Mouse (Mus musculus): ENCODE results near the gene Dock8. TPM values are rescaled to one million over a fixed set of nuclear protein-coding genes. Genes with fewer than 3 reads are reported as not detected.

The Dock8 gene
- total and polyA plus RNA-seq, 3 experiments: 16.1 to 30.1 TPM; not detected in 1

DNA sequence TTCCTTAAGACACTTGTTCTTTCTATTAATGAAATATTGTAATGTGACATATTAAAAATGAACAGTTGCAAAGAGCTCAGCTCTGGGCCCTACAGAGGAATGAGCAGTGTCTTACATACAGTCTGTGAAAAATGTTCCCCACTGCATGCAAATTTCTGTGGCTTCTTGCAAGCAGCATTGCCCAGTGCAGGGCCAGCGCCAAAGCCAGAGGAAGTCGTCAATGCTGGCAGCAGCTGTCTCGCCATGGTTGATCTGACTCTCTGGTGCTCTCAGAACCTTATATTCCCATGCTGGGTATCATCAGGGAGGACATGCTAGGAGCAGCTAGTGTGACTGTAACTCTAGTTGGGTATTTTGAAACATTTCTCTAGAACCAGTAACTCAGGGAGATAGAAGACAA, 3.5 kb downstream of the Dock8 start:
- Histone ChIP-seq H3K27me3 (ENCODE audit: control insufficient read depth in 1 of 2, insufficient read depth in 2 of 2, low read length in 2 of 2) (no peaks in the 10 kb centered on the region), H3K79me2 (ENCODE audit: control insufficient read depth, insufficient read depth, low read length, poor library complexity) (peaks cover 5% of the 10 kb centered on the region), H3K9me3 (replicated peaks; ENCODE audit: insufficient read depth, low read length) (no peaks in the 10 kb centered on the region), H3K9ac (ENCODE audit: control insufficient read depth, low read depth, low read length, poor library complexity, severe bottlenecking) (no peak overlapping the region), H3K4me1 (ENCODE audit: control insufficient read depth in 1 of 2, insufficient read depth in 2 of 2, low read length in 2 of 2) (peaks cover 6 to 7% of the 10 kb centered on the region in 2 experiments; a peak in 3 of 4 replicates), H3K27ac (ENCODE audit: control insufficient read depth, low read depth, low read length) (no peak overlapping the region), H3K4me3 (ENCODE audit: control insufficient read depth in 1 of 2, insufficient read depth in 1 of 2, low read depth in 2 of 2, low read length in 2 of 2) (no peak overlapping the region), H3K36me3 (ENCODE audit: control insufficient read depth in 1 of 2, insufficient read depth in 2 of 2, low read length in 2 of 2) (peaks cover 0 to 10% of the 10 kb centered on the region in 2 experiments; a peak in 2 of 4 replicates)
- no peak for DNase-seq (ENCODE audit: low read depth, low spot score)
- no peak for TF ChIP-seq POLR2AphosphoS2 (IDR thresholded peaks at IDR 0.05; ENCODE audit: low read length)
- TF ChIP-seq UBTF (IDR thresholded peaks at IDR 0.05; ENCODE audit: borderline replicate concordance, insufficient read depth, low read depth, low read length): no peak
- no peak for TF ChIP-seq EP300 (IDR thresholded peaks at IDR 0.05; ENCODE audit: low read depth in 1 of 2, low read length in 2 of 2)
- no peak for TF ChIP-seq RAD21 (IDR thresholded peaks at IDR 0.05; ENCODE audit: low read depth, low read length)
- no peak for TF ChIP-seq SMC3 (IDR thresholded peaks at IDR 0.05; ENCODE audit: low read depth, low read length)
- TF ChIP-seq MAX (IDR thresholded peaks at IDR 0.05; ENCODE audit: low read length): no peak
- no peak for TF ChIP-seq POLR2A (IDR thresholded peaks at IDR 0.05; ENCODE audit: control insufficient read depth in 1 of 2, insufficient read depth in 1 of 2, low read depth in 1 of 2, low read length in 2 of 2, poor library complexity in 1 of 2)
- TF ChIP-seq CHD1 (IDR thresholded peaks at IDR 0.05; ENCODE audit: low read depth, low read length): no peak
- no peak for TF ChIP-seq MYC (IDR thresholded peaks at IDR 0.05; ENCODE audit: low read depth, low read length)
- no peak for TF ChIP-seq TBP (IDR thresholded peaks at IDR 0.05; ENCODE audit: low read depth, low read length)
- no peak for TF ChIP-seq MXI1 (IDR thresholded peaks at IDR 0.05; ENCODE audit: low read depth, low read length)
- TF ChIP-seq ZMIZ1 (IDR thresholded peaks at IDR 0.05; ENCODE audit: low read depth, low read length): no peak

DNA sequence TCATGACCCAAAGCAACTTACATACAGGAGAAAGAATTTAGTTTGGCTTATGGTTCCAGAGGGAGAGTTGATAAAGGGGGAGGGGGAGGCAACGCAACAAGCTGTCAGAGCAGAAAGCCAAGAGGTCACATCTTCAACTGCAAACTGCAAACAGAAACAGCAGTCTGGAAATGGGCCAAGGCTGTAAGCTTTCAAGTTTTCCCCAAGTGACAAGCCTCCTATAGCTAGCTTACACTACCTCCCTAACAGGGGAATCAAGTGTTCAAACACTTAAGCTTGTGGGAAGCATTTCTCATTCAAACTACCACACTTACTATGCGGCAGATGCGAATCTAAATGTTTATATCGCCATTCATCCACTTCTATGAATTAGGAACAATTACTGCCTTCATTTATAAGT, 4.5 kb downstream of the Dock8 start:
- H3K27ac ChIP-seq (ENCODE audit: control insufficient read depth, low read depth, low read length): no peak overlapping the region
- peaks cover 5% of the 10 kb centered on the region for H3K79me2 ChIP-seq (ENCODE audit: control insufficient read depth, insufficient read depth, low read length, poor library complexity)
- TF ChIP-seq TBP (IDR thresholded peaks at IDR 0.05; ENCODE audit: low read depth, low read length) (no peak), SMC3 (IDR thresholded peaks at IDR 0.05; ENCODE audit: low read depth, low read length) (no peak), RAD21 (IDR thresholded peaks at IDR 0.05; ENCODE audit: low read depth, low read length) (no peak), ZNF384 (IDR thresholded peaks at IDR 0.05; ENCODE audit: low read depth, low read length) (no peak), GATA1 (IDR thresholded peaks at IDR 0.05; ENCODE audit: low read depth, low read length) (no peak), USF2 (IDR thresholded peaks at IDR 0.05; ENCODE audit: borderline replicate concordance in 1 of 2, insufficient read depth in 1 of 2, low read depth in 1 of 2, low read length in 2 of 2) (no peak), MXI1 (IDR thresholded peaks at IDR 0.05; ENCODE audit: low read depth, low read length) (no peak), MAFK (IDR thresholded peaks at IDR 0.05; ENCODE audit: borderline replicate concordance, low read depth, low read length) (no peak), UBTF (IDR thresholded peaks at IDR 0.05; ENCODE audit: borderline replicate concordance, insufficient read depth, low read depth, low read length) (no peak), RCOR1 (IDR thresholded peaks at IDR 0.05; ENCODE audit: low read depth, low read length) (no peak), SIN3A (IDR thresholded peaks at IDR 0.05; ENCODE audit: low read length) (no peak), BHLHE40 (IDR thresholded peaks at IDR 0.05; ENCODE audit: borderline replicate concordance, low read depth, low read length) (no peak), MAZ (IDR thresholded peaks at IDR 0.05; ENCODE audit: low read depth, low read length) (no peak), TAL1 (IDR thresholded peaks at IDR 0.05; ENCODE audit: low read length) (no peak), JUND (IDR thresholded peaks at IDR 0.05; ENCODE audit: low read depth, low read length) (no peak), MYC (IDR thresholded peaks at IDR 0.05; ENCODE audit: low read depth, low read length) (no peak), NELFE (IDR thresholded peaks at IDR 0.05; ENCODE audit: low read depth, low read length) (no peak), ZC3H11A (IDR thresholded peaks at IDR 0.05; ENCODE audit: low read depth, low read length) (no peak)
- H3K9me3 ChIP-seq (replicated peaks; ENCODE audit: insufficient read depth, low read length): no peaks in the 10 kb centered on the region
- no peak overlapping the region for H3K4me3 ChIP-seq (ENCODE audit: control insufficient read depth in 1 of 2, insufficient read depth in 1 of 2, low read depth in 2 of 2, low read length in 2 of 2)
- peak; percentile 19 for DNase-seq (ENCODE audit: low read depth, low spot score)
- peaks cover 0 to under 1% of the 10 kb centered on the region in 2 experiments; a peak in 2 of 4 replicates for H3K36me3 ChIP-seq (ENCODE audit: control insufficient read depth in 1 of 2, insufficient read depth in 2 of 2, low read length in 2 of 2)
- H3K27me3 ChIP-seq (ENCODE audit: control insufficient read depth in 1 of 2, insufficient read depth in 2 of 2, low read length in 2 of 2): no peaks in the 10 kb centered on the region
- peaks cover 0 to 3% of the 10 kb centered on the region in 2 experiments; a peak in 2 of 4 replicates for H3K4me1 ChIP-seq (ENCODE audit: control insufficient read depth in 1 of 2, insufficient read depth in 2 of 2, low read length in 2 of 2)
- no peak overlapping the region for H3K9ac ChIP-seq (ENCODE audit: control insufficient read depth, low read depth, low read length, poor library complexity, severe bottlenecking)

All from MEL (cell line).